Mouse (Mus musculus): Measurements from ENCODE around the gene Sfxn2.

Gene Sfxn2

DNA sequence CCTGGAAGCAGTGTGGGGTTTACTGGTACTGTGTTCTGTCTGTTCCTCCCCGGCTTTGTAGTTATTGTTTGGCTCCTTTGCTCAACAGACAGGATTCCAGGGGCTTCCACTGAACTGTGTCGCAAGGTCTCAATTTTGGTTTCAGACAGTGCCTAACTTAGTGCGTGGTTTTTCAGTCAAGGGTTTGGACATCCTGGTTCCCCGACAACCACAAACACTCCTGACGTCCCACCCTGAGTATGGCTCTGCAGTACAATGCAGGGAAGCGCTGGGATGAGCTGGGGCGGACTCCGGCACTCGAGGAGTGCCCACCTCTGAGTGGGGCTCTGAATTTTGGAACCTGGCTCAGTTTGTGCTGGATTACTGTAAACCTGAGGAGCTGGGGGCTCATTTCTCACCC, 56.6 kb downstream of the Sfxn2 start:
- DNase-seq (ENCODE audit: low spot score in 2 of 2): no peak

DNA sequence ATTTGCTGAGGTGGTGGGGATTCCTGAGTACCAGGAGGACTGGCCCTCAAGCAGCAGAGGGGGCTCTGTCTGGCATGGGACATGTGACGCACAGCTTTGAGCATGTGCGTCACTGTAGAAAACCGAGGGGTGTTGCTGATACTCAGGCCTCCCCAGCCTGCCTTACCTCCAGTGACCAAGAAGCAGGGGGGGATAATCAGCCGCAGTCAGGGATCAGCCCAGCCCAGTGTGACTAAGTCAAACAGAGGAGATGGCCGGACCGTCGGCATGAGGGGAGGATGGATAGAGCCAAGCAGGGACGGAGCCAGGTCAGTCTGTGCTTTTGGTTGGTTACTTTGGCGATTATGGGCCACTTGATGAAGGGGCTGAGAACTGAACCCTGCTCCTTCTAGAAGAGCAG, 58.5 kb downstream of the Sfxn2 start:
- no peak for DNase-seq (ENCODE audit: low spot score in 2 of 2)

DNA sequence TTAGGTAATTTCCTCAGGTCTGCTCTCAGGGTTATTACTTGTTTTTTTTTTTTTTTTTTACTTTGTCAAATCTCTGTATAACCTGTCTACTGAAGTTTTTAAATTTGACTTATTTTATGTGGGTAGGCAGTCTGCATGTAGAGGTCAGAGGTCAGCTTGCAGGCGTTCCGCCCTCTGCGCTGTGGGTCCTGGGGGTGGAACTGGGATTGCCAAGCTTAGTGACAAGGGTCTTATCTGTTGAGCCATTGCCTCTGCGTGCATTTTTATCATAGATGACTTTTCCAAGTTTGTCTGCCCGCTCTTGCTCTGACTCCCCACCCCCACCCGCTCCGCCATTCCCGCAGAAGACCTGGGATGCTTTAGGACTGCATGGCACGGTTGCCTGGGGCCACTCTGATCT, 62.6 kb downstream of the Sfxn2 start:
- no peak for DNase-seq (ENCODE audit: low spot score in 2 of 2)

DNA sequence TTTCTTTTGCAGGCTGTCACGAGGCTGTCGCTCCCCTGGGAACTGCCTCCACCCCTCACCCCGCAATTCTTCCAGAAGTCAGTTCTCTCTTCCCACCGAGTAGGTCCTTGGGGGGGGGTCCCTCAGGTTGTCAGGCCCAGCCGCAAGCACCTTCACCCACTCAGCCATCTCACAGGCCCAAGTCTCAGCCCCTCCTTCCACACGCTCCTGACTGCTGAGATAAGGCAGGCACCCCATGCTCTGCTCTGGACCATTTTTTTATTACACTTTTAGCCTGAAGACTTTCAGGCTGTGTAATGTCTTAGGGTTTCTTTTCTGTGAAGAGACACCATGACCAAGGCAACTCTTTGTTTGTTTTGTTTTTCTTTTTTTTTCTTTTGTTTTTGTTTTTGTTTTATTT, 64.4 kb downstream of the Sfxn2 start:
- DNase-seq (ENCODE audit: low spot score in 2 of 2): no peak

DNA sequence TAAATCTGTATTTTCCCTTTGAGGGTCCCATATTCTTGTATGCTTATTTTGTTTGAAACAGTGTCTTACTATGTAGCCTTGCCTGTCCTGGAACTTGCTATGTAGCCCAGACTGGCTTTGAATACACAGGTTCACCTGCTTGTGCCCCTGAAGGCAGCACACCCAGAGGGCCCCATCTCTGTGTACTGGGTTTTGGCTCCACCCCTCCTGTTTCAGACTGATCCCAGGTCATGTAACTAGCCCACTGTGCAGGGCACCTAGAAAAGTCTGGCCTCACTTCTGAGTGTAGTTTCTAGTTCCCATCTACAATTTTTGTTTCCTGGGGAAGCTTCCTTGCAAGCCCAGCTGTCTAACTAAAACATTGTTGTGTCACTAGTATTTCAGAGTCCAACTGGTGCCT, 65.9 kb downstream of the Sfxn2 start:
- no peak for DNase-seq (ENCODE audit: low spot score in 2 of 2)

DNA sequence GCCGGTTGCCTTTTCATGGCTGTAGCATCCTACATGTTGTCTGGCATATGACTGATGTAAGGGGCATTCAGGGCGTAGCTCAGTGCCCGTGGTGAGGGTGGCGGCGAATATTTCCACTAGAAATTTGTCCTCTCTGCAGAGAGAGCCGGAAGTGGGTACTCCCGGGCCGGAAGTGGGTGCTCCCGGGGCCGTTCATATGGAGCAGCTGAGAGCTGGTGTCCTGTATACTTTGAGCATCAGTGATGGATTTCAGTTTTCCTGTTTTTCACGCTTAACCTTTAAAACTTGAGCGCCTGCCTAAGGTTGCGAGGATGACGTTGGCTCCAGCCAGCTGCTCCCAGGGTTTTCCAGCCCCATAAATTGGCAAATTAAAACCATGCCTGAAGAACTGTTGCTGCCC, 66.3 kb downstream of the Sfxn2 start:
- no peak for DNase-seq (ENCODE audit: low spot score in 2 of 2)

DNA sequence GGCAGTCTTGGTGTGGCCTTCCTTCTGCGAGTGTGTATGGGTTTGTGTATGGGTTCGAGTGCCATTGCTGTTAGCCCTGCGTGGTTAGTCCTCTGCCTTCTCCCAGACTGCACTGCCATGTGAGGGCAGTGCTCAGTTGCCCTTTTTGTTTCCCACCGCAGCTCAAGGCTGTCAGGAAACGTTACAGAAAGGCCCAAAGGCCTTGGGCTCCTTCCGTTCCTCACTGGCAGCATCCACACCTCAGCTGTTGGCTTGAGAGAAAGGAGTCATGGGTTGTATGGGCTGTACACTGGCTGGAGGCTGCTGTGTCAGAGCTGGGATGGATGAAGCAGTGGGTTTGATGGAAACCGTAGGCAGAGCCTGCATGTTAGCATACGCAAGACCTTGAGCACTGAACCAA, 67.6 kb downstream of the Sfxn2 start:
- no peak for DNase-seq (ENCODE audit: low spot score in 2 of 2)

DNA sequence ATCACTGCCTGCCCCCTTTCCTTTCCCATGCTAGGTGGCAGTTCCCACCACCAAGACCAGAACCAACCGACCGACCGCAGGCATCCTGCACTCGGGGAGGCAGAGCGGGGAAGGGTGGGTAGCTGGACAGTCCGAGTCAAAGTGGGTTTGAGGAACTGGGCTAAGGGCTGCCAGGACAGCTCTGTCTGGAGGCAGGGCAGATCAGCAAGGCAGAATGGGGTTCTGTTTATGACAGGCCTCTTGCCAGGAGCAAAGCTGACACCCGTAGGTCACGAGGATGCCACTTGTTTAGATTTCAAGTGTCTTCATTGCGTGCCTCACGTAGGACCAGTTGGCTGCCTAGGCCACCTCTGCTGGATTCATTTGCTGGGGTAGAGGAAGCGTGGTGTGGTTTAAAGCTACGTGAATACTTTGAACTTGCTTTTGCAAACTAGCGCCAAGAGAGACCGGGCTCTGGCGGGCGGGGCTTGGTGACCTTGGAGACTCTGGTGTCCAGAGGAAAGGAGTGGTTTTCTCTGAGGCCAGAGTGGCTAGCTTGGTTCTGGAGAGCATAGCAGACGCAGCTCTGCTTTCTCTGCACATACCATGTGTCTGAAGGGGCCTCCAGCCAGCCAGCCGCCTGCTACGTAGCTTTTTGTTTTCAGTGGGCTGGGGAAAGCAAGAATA, 68.4 kb downstream of the Sfxn2 start:
- DNase-seq (ENCODE audit: low spot score in 2 of 2): no peak

DNA sequence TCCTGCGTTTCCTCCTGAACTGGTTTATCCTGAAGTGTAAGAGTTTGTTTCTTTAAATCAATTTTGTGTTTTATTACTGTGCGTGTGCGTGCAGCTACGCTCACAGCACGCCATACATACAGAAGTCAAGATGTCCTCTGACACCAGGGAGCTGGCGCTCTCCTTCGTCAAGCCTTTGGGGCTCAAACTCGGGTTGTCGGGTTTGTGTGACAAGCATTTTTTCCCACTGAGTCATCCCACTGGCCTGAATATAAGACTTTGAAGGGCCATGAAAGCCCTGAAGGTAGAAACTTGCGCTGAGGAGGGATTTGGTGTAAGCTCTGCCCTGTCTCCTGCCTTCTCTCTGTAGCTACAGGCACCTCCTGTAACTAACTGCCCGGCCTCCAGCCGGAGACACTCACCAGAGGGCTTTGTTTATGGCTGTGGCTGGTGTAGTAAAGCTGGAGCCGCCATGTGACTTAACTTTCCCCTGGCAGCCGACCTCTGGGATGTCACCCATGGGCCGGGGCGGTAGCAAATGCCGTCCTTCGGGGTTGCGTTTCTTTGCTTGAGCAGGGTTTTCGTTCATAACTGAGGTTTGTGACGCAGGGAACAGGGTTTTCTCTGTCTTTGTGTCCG, 69.1 kb downstream of the Sfxn2 start:
- DNase-seq (ENCODE audit: low spot score in 2 of 2): no peak

DNA sequence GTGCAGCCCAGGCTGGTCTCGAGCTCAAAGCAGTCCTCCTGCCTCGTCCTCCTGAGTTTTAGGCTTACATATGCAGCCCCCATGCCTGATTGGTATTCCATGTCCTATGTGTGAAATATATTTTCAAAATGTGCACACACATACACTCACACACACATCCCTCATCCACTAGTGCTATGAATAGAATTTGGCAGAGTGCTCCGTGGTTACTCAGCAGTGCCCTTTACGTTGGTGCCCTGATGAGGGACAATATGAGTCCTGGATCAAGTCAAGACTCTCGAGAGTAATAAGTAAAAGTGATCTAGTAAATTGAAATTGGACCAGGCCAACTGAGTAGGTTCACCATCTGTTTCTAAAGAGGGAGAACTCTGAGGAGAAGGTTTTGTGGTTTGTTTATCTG, 70.1 kb downstream of the Sfxn2 start:
- DNase-seq (ENCODE audit: low spot score in 2 of 2): no peak

DNA sequence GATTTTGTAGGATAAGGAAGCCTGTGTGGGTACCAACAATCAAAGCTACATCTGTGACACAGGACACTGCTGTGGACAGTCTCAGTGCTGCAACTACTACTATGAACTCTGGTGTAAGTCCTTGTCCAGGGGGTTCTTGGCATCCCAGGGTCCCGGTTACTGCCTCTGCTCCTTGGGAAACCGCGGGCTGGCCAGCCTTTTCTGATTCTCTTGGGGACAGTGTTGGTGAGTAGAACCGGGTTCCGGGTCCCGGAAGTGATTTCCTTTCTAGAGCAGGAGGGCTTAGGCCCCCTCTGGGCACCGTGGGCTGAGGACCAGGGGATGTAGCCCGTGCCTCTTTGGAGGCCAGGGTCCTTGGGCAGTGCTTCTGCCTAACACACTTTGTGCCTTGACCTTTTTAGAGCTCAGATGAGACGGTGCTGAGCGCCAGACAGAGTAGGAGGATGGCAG, 71.2 kb downstream of the Sfxn2 start:
- no peak for DNase-seq (ENCODE audit: low spot score in 2 of 2)

DNA sequence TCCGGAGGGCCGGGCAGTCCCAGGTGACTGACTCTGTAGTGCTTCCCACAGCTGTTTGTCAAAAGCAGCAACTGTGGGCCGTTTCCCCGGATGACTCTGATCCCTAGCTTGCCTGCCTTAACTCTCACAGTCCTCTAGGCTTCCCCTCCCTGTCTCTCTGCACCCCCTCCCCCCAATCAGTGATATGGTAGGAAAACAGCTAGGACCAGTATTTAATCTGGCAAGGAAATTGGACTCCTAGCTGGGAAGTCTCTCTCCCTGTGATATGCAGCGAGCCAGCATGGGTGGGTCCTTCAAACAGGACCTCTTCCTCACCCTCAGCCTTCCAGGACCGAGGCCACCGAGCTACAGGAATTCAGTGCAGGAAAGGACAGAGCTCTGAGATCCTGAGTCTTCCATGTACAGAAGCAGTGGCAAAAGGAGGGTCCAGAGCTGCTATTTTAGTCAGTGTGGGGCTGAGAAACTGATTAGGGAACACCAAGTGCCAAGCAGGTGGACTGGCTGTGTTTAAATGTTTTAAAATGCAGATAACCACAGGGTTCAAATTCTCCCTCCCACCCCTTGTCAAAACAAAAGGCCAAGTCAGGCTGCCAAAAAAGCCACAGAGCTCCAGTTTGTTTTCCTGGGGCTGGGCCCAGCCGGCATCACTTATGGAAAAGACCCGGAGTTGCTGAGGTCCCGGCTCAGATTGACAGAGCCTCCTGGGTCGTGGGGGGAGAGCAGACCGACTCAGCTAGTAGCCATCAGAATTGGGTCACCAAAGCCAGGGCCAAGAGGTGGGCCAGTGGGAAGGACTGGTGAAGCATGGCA, 71.8 kb downstream of the Sfxn2 start:
- no peak for DNase-seq (ENCODE audit: low spot score in 2 of 2)

DNA sequence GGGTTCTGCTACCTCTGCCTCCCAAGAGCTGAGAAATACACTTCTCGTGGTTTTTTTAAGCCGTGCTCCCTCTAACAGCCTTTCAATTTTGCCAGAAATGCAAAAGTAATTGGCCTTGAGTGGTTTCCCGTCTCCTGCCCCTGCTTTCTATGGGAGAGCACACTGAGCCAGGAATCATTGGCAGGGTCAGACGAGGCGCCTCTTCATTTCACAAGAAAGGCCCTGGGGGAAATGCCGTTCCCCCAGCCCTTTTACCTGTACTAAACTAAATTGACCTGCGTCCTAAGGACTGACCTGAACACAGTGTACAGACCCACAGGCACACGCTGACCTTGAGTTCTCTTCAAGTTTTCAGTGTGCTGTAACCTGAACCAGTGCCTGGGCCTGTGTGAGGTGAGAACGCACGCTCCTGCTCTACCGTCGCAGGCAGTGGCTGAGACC, 72.9 kb downstream of the Sfxn2 start:
- no peak for DNase-seq (ENCODE audit: low spot score in 2 of 2)

DNA sequence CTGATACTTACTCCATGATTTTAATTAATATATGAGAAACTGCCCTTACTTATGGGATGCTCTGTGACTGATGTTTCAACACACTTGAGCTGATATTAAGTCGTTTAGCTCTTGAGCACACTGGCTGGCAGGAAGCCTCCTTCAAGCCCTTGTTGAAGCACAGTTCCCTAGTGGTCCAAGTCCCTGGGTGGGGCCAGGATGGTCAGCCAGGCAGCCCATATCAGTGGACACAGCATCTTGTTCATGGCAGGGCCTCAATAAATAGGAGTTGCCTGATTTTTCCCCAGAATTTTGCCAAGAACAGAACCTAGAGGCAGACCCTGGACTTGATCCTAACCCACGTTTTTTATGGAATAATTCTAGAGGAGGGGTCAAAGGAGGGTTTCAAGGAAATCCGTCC, 74.1 kb downstream of the Sfxn2 start:
- DNase-seq (ENCODE audit: low spot score in 2 of 2): no peak
